Mouse (Mus musculus) pancreas, adult 10 weeks (tissue): ENCODE data around the gene Trat1. TPM values are rescaled to one million over a fixed set of nuclear protein-coding genes. Genes with fewer than 3 reads are reported as not detected.

Source experiments
- polyA plus RNA-seq: library from polyadenylated mRNA; stranded (reverse); fragments of 350-450 nt; fragmentation: Illumina TruSeq; extraction: RNeasy Lipid Tissue Mini Kit (QIAGEN cat#74804); gene quantifications from one replicate; pipeline ENCODE4 v1.2.3, GENCODE M21; 2015; ENCODE audit warnings: low read depth, low replicate concordance; ENCODE audit not compliant: insufficient read depth

Gene Trat1
- polyA plus RNA-seq, result not detected

GRCm38 (mm10) chr16:48771971-48772445, at the start of gene Trat1:
Gene Trat1 (minus strand): TSS chr16:48772021.

GRCm38 (mm10) chr16:48816695-48817094, 44.9 kb upstream of the Trat1 start, which contains the start of gene Retnlb:
Gene Retnlb (plus strand): TSS chr16:48816856.

Other genes with a start within 250 kb of the Trat1 start
- gene Retnlb, start 44.8 kb upstream of the Trat1 start, polyA plus RNA-seq, result not detected
- gene Retnla, start 70.5 kb upstream of the Trat1 start, polyA plus RNA-seq, result 24.8 TPM
- not detected for gene Retnlg, start 100.6 kb upstream of the Trat1 start, polyA plus RNA-seq
- 1.4 TPM for gene Dzip3, start 222.1 kb upstream of the Trat1 start, polyA plus RNA-seq
- gene Cip2a, start 222.2 kb upstream of the Trat1 start, polyA plus RNA-seq, result 0.78 TPM